Mouse (Mus musculus) hindbrain, embryonic 14.5 days (tissue): ENCODE data around the gene Tmed10. TPM values are rescaled to one million over a fixed set of nuclear protein-coding genes. Genes with fewer than 3 reads are reported as not detected.

ENCODE experiments used
- ATAC-seq: fragments of 200-750 bp; cut with Nextera tagmentation; 2 replicates; pipeline ENCODE4 v1.8.0; 2017; ENCODE audit warnings: moderate number of reproducible peaks, mild to moderate bottlenecking, moderate TSS enrichment, moderate library complexity; ENCODE audit not compliant: low FRiP score
- DNase-seq: peaks from one replicate; pipeline ENCODE4 v3.0.0-alpha.2; 2015; ENCODE audit warnings: low spot score
- H3K27ac ChIP-seq: fragments of 300-500 bp; sonication (generic); 2 replicates; pipeline ENCODE4 v1.5.1; 2014; ENCODE audit warnings: mild to moderate bottlenecking, moderate library complexity
- H3K27me3 ChIP-seq: fragments of 300-500 bp; sonication (generic); 2 replicates; pipeline ENCODE4 v1.6.1; 2014; ENCODE audit warnings: mild to moderate bottlenecking, low read length, mixed read lengths; ENCODE audit not compliant: control insufficient read depth, insufficient read depth
- H3K36me3 ChIP-seq: fragments of 300-500 bp; sonication (generic); replicated peaks from 2 replicates; pipeline ENCODE4 v1.6.1; 2014; ENCODE audit not compliant: control insufficient read depth, insufficient read depth
- H3K4me1 ChIP-seq: fragments of 300-500 bp; sonication (generic); replicated peaks from 2 replicates; pipeline ENCODE4 v1.6.1; 2014; ENCODE audit warnings: antibody characterized with exemption, low read length, mixed read lengths; ENCODE audit not compliant: control insufficient read depth, insufficient read depth
- H3K4me2 ChIP-seq: fragments of 300-500 bp; sonication (generic); replicated peaks from 2 replicates; pipeline ENCODE4 v1.6.1; 2014; ENCODE audit warnings: mild to moderate bottlenecking, moderate library complexity
- H3K4me3 ChIP-seq: fragments of 300-500 bp; sonication (generic); replicated peaks from 2 replicates; pipeline ENCODE4 v1.5.1; 2014; ENCODE audit warnings: mild to moderate bottlenecking, low read length
- H3K9ac ChIP-seq: fragments of 300-500 bp; sonication (generic); 2 replicates; pipeline ENCODE4 v1.6.1; 2014
- H3K9me3 ChIP-seq: fragments of 300-500 bp; sonication (generic); 2 replicates; pipeline ENCODE4 v1.6.1; 2016; ENCODE audit warnings: low read length; ENCODE audit not compliant: control insufficient read depth
- WGBS: fragments of 180-500 bp; shearing (Covaris S2); extraction: QIAGEN DNeasy Blood & Tissue Kit; methylation state at CpG from one replicate; pipeline ENCODE4 v1.1.7; 2014; 5-methylcytosine and 5-hydroxymethylcytosine counted together
- polyA plus RNA-seq: library from polyadenylated mRNA; unstranded; fragments of >200 nt; fragmentation: Nextera tagmentation; extraction: Ambion mirVana; gene quantifications from 2 replicates; pipeline ENCODE4 v1.2.1, GENCODE M21; 2014

The Tmed10 gene
- polyA plus RNA-seq, 1 experiment from 2014 or later = 234 TPM

DNA sequence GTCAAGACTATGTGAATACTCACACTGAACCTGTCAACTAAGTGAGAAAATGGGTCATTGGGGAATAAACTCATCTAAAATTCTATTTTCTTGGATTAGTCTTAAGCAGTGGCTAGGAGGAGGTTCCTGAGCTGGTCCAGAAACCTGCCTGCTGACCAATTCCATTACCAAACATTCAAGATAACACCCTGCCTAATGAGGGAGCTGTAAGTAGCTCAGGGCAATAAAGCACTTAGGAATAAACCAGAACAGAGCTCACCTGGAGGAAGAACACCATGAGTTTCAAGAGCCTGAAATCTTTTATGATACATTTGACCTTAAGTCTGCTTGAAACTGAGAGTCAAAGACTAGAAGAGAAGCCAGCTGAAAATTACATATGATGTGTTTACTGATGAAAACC is 13.1 kb downstream of the Tmed10 start:
- H3K36me3 ChIP-seq = no peaks in the 10 kb centered on the region

DNA sequence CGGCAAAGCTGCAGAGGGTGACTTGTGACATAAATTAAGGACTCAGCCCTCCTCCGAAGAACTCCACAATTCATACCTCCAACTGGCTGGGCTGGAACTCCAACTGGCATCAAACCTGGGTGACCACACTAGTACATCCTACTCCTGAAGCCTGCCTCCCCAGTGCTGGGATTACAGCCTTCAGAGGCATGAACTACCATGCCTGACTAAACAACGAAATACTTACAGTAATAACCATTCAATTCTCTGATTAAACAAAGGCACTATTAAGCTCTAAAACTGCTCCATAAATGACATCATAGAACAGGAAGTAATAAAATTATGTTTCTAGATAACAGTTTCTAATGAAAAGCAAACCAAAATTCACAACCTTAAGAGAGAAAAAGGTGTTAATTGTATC is 13.5 kb downstream of the Tmed10 start:
- Histone ChIP-seq H3K4me2 (no peak overlapping the region), H3K27me3 (no peaks in the 10 kb centered on the region), H3K4me1 (no peaks in the 10 kb centered on the region), H3K9ac (no peak overlapping the region), H3K27ac (no peak overlapping the region), H3K9me3 (no peaks in the 10 kb centered on the region), H3K36me3 (no peaks in the 10 kb centered on the region), H3K4me3 (no peak overlapping the region)
- ATAC-seq (no peak), DNase-seq (no peak)
- 93% methylated on average over 3 of the region's 3 CpGs for WGBS

More for the DNA sequence above, 13.1 kb downstream of the Tmed10 start:
- no peak overlapping the region for H3K4me3 ChIP-seq
- H3K9ac ChIP-seq = no peak overlapping the region
- H3K4me1 ChIP-seq = no peaks in the 10 kb centered on the region
- no peaks in the 10 kb centered on the region for H3K9me3 ChIP-seq
- H3K27ac ChIP-seq = no peak overlapping the region
- H3K27me3 ChIP-seq = no peaks in the 10 kb centered on the region
- DNase-seq = no peak
- H3K4me2 ChIP-seq = no peak overlapping the region
- no peak for ATAC-seq

GRCm38 (mm10) chr12:85354061-85354460 is 20.6 kb downstream of the Tmed10 start:
- H3K4me3 ChIP-seq = no peak overlapping the region
- no peaks in the 10 kb centered on the region for H3K9me3 ChIP-seq
- no peaks in the 10 kb centered on the region for H3K27me3 ChIP-seq
- peaks cover 38% of the 10 kb centered on the region for H3K36me3 ChIP-seq
- H3K27ac ChIP-seq = no peak overlapping the region
- no peak overlapping the region for H3K4me2 ChIP-seq
- H3K4me1 ChIP-seq = no peaks in the 10 kb centered on the region
- no peak overlapping the region for H3K9ac ChIP-seq
- WGBS = 89% methylated on average over 3 of the region's 3 CpGs
- ATAC-seq (no peak), DNase-seq (no peak)

GRCm38 (mm10) chr12:85350407-85351232 is 24.0 kb downstream of the Tmed10 start:
- 65% methylated on average over 10 of the region's 10 CpGs for WGBS
- Histone ChIP-seq H3K4me3 (no peak overlapping the region), H3K9ac (no peak overlapping the region), H3K4me1 (no peaks in the 10 kb centered on the region), H3K27ac (peak overlapping the region; percentile 71), H3K27me3 (no peaks in the 10 kb centered on the region), H3K9me3 (no peaks in the 10 kb centered on the region), H3K36me3 (peaks cover 53% of the 10 kb centered on the region), H3K4me2 (no peak overlapping the region)
- DNase-seq (no peak), ATAC-seq (peak; percentile 75; the same call in 1 of the 2 replicates)

- no peak for ATAC-seq
These were observed 26.3 kb downstream of the Tmed10 start for GRCm38 (mm10) chr12:85348338-85348737.

DNA sequence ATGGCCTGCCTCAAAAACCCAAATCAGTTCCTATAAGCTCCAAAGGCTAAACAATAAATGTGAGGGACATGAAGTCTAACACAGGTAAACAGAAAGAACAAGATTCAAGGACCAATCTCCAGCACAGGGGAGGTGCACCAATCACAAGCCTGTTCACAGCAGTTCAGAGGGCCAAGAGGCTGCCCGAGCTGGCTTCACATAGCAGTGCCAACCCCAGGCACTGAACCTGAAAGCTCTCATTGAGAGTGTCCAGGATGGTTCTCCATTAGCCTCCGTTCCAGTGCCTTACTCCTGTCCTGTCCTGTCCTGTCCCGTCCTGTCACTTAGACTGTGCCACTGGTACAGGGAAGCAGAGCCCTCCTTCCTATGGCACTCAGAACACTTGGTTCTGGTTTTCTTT is 27.5 kb downstream of the Tmed10 start:
- Histone ChIP-seq H3K36me3 (peaks cover 47% of the 10 kb centered on the region), H3K9ac (no peak overlapping the region), H3K9me3 (no peaks in the 10 kb centered on the region), H3K27me3 (no peaks in the 10 kb centered on the region), H3K27ac (no peak overlapping the region), H3K4me3 (no peak overlapping the region), H3K4me1 (no peaks in the 10 kb centered on the region), H3K4me2 (no peak overlapping the region)
- WGBS = 86% methylated on average over 3 of the region's 3 CpGs
- DNase-seq (no peak), ATAC-seq (no peak)

More at GRCm38 (mm10) chr12:85348338-85348737, 26.3 kb downstream of the Tmed10 start:
- no peaks in the 10 kb centered on the region for H3K27me3 ChIP-seq
- WGBS = 86% methylated on average over 6 of the region's 6 CpGs
- H3K9ac ChIP-seq = no peak overlapping the region
- H3K9me3 ChIP-seq = no peaks in the 10 kb centered on the region
- no peak overlapping the region for H3K27ac ChIP-seq
- no peaks in the 10 kb centered on the region for H3K4me1 ChIP-seq
- DNase-seq = no peak
- H3K4me3 ChIP-seq = no peak overlapping the region
- H3K36me3 ChIP-seq = peaks cover 53% of the 10 kb centered on the region
- no peak overlapping the region for H3K4me2 ChIP-seq

GRCm38 (mm10) chr12:85346374-85346773 is 28.3 kb downstream of the Tmed10 start:
- Histone ChIP-seq H3K9ac (no peak overlapping the region), H3K27ac (no peak overlapping the region), H3K4me2 (no peak overlapping the region), H3K4me3 (no peak overlapping the region), H3K9me3 (no peaks in the 10 kb centered on the region), H3K36me3 (peaks cover 51% of the 10 kb centered on the region), H3K4me1 (no peaks in the 10 kb centered on the region), H3K27me3 (no peaks in the 10 kb centered on the region)
- DNase-seq (peak; percentile 87), ATAC-seq (no peak)
- 63% methylated on average over 3 of the region's 3 CpGs for WGBS

DNA sequence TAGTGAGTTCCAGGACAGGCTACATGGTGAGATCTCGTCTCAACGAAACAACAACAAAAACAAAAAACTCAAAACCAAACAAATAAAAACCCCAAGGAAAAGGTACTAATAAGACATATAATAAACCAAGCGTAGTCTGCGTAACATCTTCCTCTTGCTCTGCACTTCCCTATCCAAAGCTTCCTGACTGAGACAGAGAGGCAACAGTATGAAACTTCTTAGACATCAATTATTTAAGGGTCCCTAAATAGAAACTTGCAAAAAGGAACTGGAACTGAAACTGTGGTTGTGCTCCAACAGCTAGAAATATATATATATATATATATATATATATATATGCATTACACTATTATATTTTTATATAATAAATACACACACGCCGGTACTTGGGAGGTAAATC is 29.1 kb downstream of the Tmed10 start:
- Histone ChIP-seq H3K4me2 (no peak overlapping the region), H3K27ac (no peak overlapping the region), H3K27me3 (no peaks in the 10 kb centered on the region), H3K9me3 (no peaks in the 10 kb centered on the region), H3K4me3 (no peak overlapping the region), H3K36me3 (peaks cover 50% of the 10 kb centered on the region), H3K9ac (no peak overlapping the region), H3K4me1 (no peaks in the 10 kb centered on the region)
- DNase-seq (no peak), ATAC-seq (no peak)
- WGBS = 95% methylated on average over 6 of the region's 6 CpGs

GRCm38 (mm10) chr12:85344252-85344651 is 30.4 kb downstream of the Tmed10 start:
- no peak overlapping the region for H3K4me3 ChIP-seq
- DNase-seq (no peak), ATAC-seq (no peak)
- H3K27me3 ChIP-seq = no peaks in the 10 kb centered on the region
- H3K9ac ChIP-seq = no peak overlapping the region
- no peaks in the 10 kb centered on the region; the same call in 1 of the 2 replicates for H3K4me1 ChIP-seq
- H3K9me3 ChIP-seq = no peaks in the 10 kb centered on the region
- 83% methylated on average over 7 of the region's 7 CpGs for WGBS
- peaks cover 38% of the 10 kb centered on the region for H3K36me3 ChIP-seq
- H3K4me2 ChIP-seq = no peak overlapping the region
- no peak overlapping the region for H3K27ac ChIP-seq
